Mouse (Mus musculus) heart, postnatal 0 days (tissue): ENCODE measurements around the gene Wnk2.

Experiments
- CTCF ChIP-seq: IDR thresholded peaks from 2 replicates; pipeline ENCODE4 v1.5.1; 2016; ENCODE audit warnings: antibody characterized with exemption, control low read depth, low read depth
- EP300 ChIP-seq: IDR thresholded peaks from 2 replicates; pipeline ENCODE4 v1.6.1; 2016; ENCODE audit warnings: antibody characterized with exemption, low read depth

DNA sequence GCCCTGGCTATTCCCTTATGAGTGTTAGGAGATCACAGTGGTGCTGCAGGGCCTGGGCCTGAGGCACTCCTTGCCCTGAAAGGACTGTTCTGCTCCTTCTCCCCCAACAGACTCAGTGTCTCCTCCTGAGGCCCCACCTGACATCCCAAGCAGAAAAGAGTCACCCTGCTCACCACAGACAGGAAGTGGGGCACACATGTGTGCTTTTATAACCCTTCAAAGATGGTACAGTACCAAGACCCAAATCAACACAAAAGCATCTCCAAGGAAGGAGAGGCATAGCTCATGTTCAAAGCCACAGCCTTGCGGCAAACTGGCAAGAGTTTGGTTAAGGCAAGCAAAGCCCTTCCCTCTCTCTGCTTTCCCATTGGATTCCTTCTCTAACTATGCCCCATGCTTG is 57.6 kb downstream of the Wnk2 start:
- TF ChIP-seq EP300, result no peak
- TF ChIP-seq CTCF, result no peak
